In genomic region chr3:104658706-104659105, GRCm38 (mm10) we compare ENCODE assay signal across 15 mouse cellular contexts.
"Had no signal": no experiment of that assay in that cellular context is flagged by ENCODE, and none has a peak within 500 bp of the region (broad histone marks: within the 10 kb centered on the region; RNA-seq: fewer than 3 reads in every experiment).

No protein-coding gene starts in this region.

- H3K9ac ChIP-seq: hindbrain, embryonic 15.5 days; lung, embryonic 14.5 days; neural tube, embryonic 15.5 days had no signal

- H3K36me3 ChIP-seq: hindbrain, embryonic 15.5 days; neural tube, embryonic 15.5 days had no signal

- H3K4me2 ChIP-seq: hindbrain, embryonic 15.5 days; lung, embryonic 14.5 days; neural tube, embryonic 15.5 days had no signal

- H3K9me3 ChIP-seq: hindbrain, embryonic 15.5 days; limb, embryonic 10.5 days; midbrain, embryonic 10.5 days; neural tube, embryonic 15.5 days had no signal

- H3K4me3 ChIP-seq: hindbrain, embryonic 15.5 days; left cerebral cortex, adult 2 months; limb, embryonic 10.5 days; midbrain, embryonic 10.5 days; myocyte; neural tube, embryonic 15.5 days had no signal

- H3K27ac ChIP-seq: hindbrain, embryonic 15.5 days; left cerebral cortex, adult 2 months; limb, embryonic 10.5 days; midbrain, embryonic 10.5 days; neural tube, embryonic 15.5 days had no signal

- H3K27me3 ChIP-seq: hindbrain, embryonic 15.5 days; neural tube, embryonic 15.5 days had no signal

- H3K4me1 ChIP-seq: hindbrain, embryonic 15.5 days; neural tube, embryonic 15.5 days had no signal

- ATAC-seq: intestine, embryonic 16.5 days had no signal

- DNase-seq: lung, embryonic 14.5 days; lung, postnatal 10 days; lung, postnatal 4 days; midbrain, embryonic 14.5 days; right cerebral cortex, postnatal 4 days; spleen, adult 18-20 months; thymus, adult 18-20 months; thymus, postnatal 14 days had no signal
